14 mouse cellular contexts compared by ENCODE assay signal in genomic region chr3:130283011-130283760, GRCm38 (mm10).
DNase-seq lines count a peak whose midpoint lies in the region; ATAC-seq lines count a peak whose summit lies in the region.
"Had no signal": no experiment of that assay in that cellular context is flagged by ENCODE, and none has a peak within 500 bp of the region (broad histone marks: within the 10 kb centered on the region; RNA-seq: fewer than 3 reads in every experiment).

No protein-coding gene starts in this region.

- H3K36me3 ChIP-seq in hindbrain, embryonic 15.5 days: no peaks in the 10 kb centered on the region
- H3K36me3 ChIP-seq in hindbrain, embryonic 11.5 days (ENCODE audit: control insufficient read depth, insufficient read depth, low read length): no peaks in the 10 kb centered on the region
- no peaks in the 10 kb centered on the region for H3K36me3 ChIP-seq in midbrain, embryonic 10.5 days
- H3K36me3 ChIP-seq in midbrain, embryonic 11.5 days (ENCODE audit: control insufficient read depth, insufficient read depth, low read length): no peaks in the 10 kb centered on the region
- H3K36me3 ChIP-seq in midbrain, embryonic 14.5 days (ENCODE audit: control insufficient read depth, insufficient read depth, low read length): no peaks in the 10 kb centered on the region
- H3K36me3 ChIP-seq: forebrain, embryonic 15.5 days; liver, embryonic 13.5 days; neural tube, embryonic 12.5 days had no signal

- no peak overlapping the region for H3K4me3 ChIP-seq in hindbrain, embryonic 15.5 days
- H3K4me3 ChIP-seq in hindbrain, embryonic 11.5 days (ENCODE audit: low read depth, low read length): no peak overlapping the region
- no peak overlapping the region for H3K4me3 ChIP-seq in midbrain, embryonic 10.5 days
- H3K4me3 ChIP-seq in midbrain, embryonic 11.5 days (ENCODE audit: low read depth, low read length): no peak overlapping the region
- no peak overlapping the region for H3K4me3 ChIP-seq in midbrain, embryonic 14.5 days (replicated peaks; ENCODE audit: low read depth, low read length)
- H3K4me3 ChIP-seq: forebrain, embryonic 15.5 days; liver, embryonic 13.5 days; neural tube, embryonic 12.5 days had no signal

- no peak overlapping the region for H3K9ac ChIP-seq in hindbrain, embryonic 15.5 days
- no peak overlapping the region for H3K9ac ChIP-seq in hindbrain, embryonic 11.5 days (ENCODE audit: low read depth, low read length)
- H3K9ac ChIP-seq in midbrain, embryonic 11.5 days (ENCODE audit: low read length): no peak overlapping the region
- H3K9ac ChIP-seq in midbrain, embryonic 14.5 days (replicated peaks; ENCODE audit: low read length): no peak overlapping the region
- H3K9ac ChIP-seq: forebrain, embryonic 15.5 days; liver, embryonic 13.5 days; neural tube, embryonic 12.5 days had no signal

- 46% methylated on average over 11 of the region's 11 CpGs for WGBS in hindbrain, embryonic 15.5 days
- WGBS in hindbrain, embryonic 11.5 days: 72% methylated on average over 11 of the region's 11 CpGs
- WGBS in midbrain, embryonic 10.5 days: 81% methylated on average over 11 of the region's 11 CpGs
- 74% methylated on average over 11 of the region's 11 CpGs for WGBS in midbrain, embryonic 11.5 days
- WGBS in midbrain, embryonic 14.5 days: 55% methylated on average over 11 of the region's 11 CpGs

- no peak for DNase-seq in hindbrain, embryonic 11.5 days (ENCODE audit: low spot score)
- no peak for DNase-seq in midbrain, embryonic 10.5 days (ENCODE audit: low spot score)
- no peak for DNase-seq in midbrain, embryonic 11.5 days (ENCODE audit: low spot score, missing footprints)
- DNase-seq in gonadal fat pad, adult 2 months (ENCODE audit: low read depth): peak; percentile 3
- DNase-seq in midbrain, embryonic 14.5 days: peak; percentile 37
- DNase-seq in thymus, postnatal 36 days: no peak
- DNase-seq: cerebellum, adult 2 months; kidney, adult 18-20 months; liver, embryonic 13.5 days; thymus, postnatal 25 days had no signal

- H3K9me3 ChIP-seq in hindbrain, embryonic 15.5 days: no peaks in the 10 kb centered on the region
- H3K9me3 ChIP-seq in hindbrain, embryonic 11.5 days (ENCODE audit: control insufficient read depth, low read length): no peaks in the 10 kb centered on the region
- H3K9me3 ChIP-seq in midbrain, embryonic 10.5 days (replicated peaks): no peaks in the 10 kb centered on the region
- H3K9me3 ChIP-seq in midbrain, embryonic 11.5 days (ENCODE audit: control insufficient read depth, low read length): no peaks in the 10 kb centered on the region
- H3K9me3 ChIP-seq in midbrain, embryonic 14.5 days (ENCODE audit: control insufficient read depth, low read length): no peaks in the 10 kb centered on the region
- H3K9me3 ChIP-seq: forebrain, embryonic 15.5 days; liver, embryonic 13.5 days; neural tube, embryonic 12.5 days had no signal

- H3K27me3 ChIP-seq in hindbrain, embryonic 15.5 days: no peaks in the 10 kb centered on the region
- no peaks in the 10 kb centered on the region for H3K27me3 ChIP-seq in hindbrain, embryonic 11.5 days (ENCODE audit: control insufficient read depth, insufficient read depth, low read length)
- H3K27me3 ChIP-seq in midbrain, embryonic 10.5 days (ENCODE audit: low read depth, poor library complexity, severe bottlenecking): no peaks in the 10 kb centered on the region
- no peaks in the 10 kb centered on the region for H3K27me3 ChIP-seq in midbrain, embryonic 11.5 days (ENCODE audit: control insufficient read depth, insufficient read depth, low read length)
- H3K27me3 ChIP-seq in midbrain, embryonic 14.5 days (ENCODE audit: control insufficient read depth, insufficient read depth, low read length): no peaks in the 10 kb centered on the region
- H3K27me3 ChIP-seq: forebrain, embryonic 15.5 days; liver, embryonic 13.5 days; neural tube, embryonic 12.5 days had no signal

- H3K4me1 ChIP-seq in hindbrain, embryonic 15.5 days (replicated peaks): peaks cover 23% of the 10 kb centered on the region
- H3K4me1 ChIP-seq in hindbrain, embryonic 11.5 days (replicated peaks; ENCODE audit: control insufficient read depth, insufficient read depth, low read length): no peaks in the 10 kb centered on the region
- H3K4me1 ChIP-seq in midbrain, embryonic 10.5 days: peaks cover 41% of the 10 kb centered on the region
- peaks cover 7% of the 10 kb centered on the region; the same call in 1 of the 2 replicates for H3K4me1 ChIP-seq in midbrain, embryonic 11.5 days (ENCODE audit: control insufficient read depth, insufficient read depth, low read length)
- peaks cover 17% of the 10 kb centered on the region; the same call in 1 of the 2 replicates for H3K4me1 ChIP-seq in midbrain, embryonic 14.5 days (ENCODE audit: control insufficient read depth, insufficient read depth, low read length)
- H3K4me1 ChIP-seq: liver, embryonic 13.5 days had no signal

- no peak for ATAC-seq in hindbrain, embryonic 15.5 days (ENCODE audit: low FRiP score, low read depth)
- ATAC-seq in hindbrain, embryonic 11.5 days (ENCODE audit: low FRiP score): no peak
- ATAC-seq in midbrain, embryonic 11.5 days (ENCODE audit: low FRiP score): no peak
- ATAC-seq in midbrain, embryonic 14.5 days (ENCODE audit: low FRiP score, low TSS enrichment): no peak
- ATAC-seq: activated CD4-positive, CD25-positive, alpha-beta regulatory T cell, adult 4 months; forebrain, embryonic 15.5 days had no signal

- H3K27ac ChIP-seq in hindbrain, embryonic 15.5 days (replicated peaks): peak overlapping the region; percentile 45; the same call in 1 of the 2 replicates
- no peak overlapping the region for H3K27ac ChIP-seq in hindbrain, embryonic 11.5 days (ENCODE audit: low read depth, low read length)
- peak overlapping the region; percentile 52; the same call in 1 of the 2 replicates for H3K27ac ChIP-seq in midbrain, embryonic 10.5 days (replicated peaks)
- H3K27ac ChIP-seq in midbrain, embryonic 11.5 days (ENCODE audit: low read depth, low read length): no peak overlapping the region
- H3K27ac ChIP-seq in midbrain, embryonic 14.5 days (replicated peaks; ENCODE audit: low read depth, low read length): no peak overlapping the region
- H3K27ac ChIP-seq: forebrain, embryonic 15.5 days; liver, embryonic 13.5 days; neural tube, embryonic 12.5 days had no signal

- H3K4me2 ChIP-seq in hindbrain, embryonic 15.5 days: no peak overlapping the region
- H3K4me2 ChIP-seq in hindbrain, embryonic 11.5 days (replicated peaks; ENCODE audit: low read depth, low read length): no peak overlapping the region
- no peak overlapping the region for H3K4me2 ChIP-seq in midbrain, embryonic 11.5 days
- H3K4me2 ChIP-seq in midbrain, embryonic 14.5 days (ENCODE audit: low read length): no peak overlapping the region
- H3K4me2 ChIP-seq: forebrain, embryonic 15.5 days; liver, embryonic 13.5 days; neural tube, embryonic 12.5 days had no signal

Comparison
In these comparisons a context has a peak if more than half of its experiments do, and no peak if none do; other contexts are left out.
1. H3K27ac ChIP-seq: peak in hindbrain, embryonic 15.5 days (single experiment) and midbrain, embryonic 10.5 days (single experiment); none in hindbrain, embryonic 11.5 days (single experiment), midbrain, embryonic 11.5 days (single experiment) and midbrain, embryonic 14.5 days (single experiment).
2. DNase-seq: peak in gonadal fat pad, adult 2 months (single experiment) and midbrain, embryonic 14.5 days (single experiment); none in hindbrain, embryonic 11.5 days (single experiment), midbrain, embryonic 10.5 days (single experiment), midbrain, embryonic 11.5 days (single experiment) and thymus, postnatal 36 days (0 of 2).